Mouse (Mus musculus) frontal cortex, postnatal 14 days (tissue): ENCODE measurements around the gene Vamp2.
"Not testable (repeated sequence)": the region's sequence is repeated elsewhere in the genome, so short reads cannot be mapped to it uniquely, and the experiment has no call there.

Experiments
- DNase-seq, 2 experiments: peaks; one replicate each; pipeline ENCODE4 v3.0.0; 2022; ENCODE audit warnings: low spot score in 2 of 2

Vamp2 gene

DNA sequence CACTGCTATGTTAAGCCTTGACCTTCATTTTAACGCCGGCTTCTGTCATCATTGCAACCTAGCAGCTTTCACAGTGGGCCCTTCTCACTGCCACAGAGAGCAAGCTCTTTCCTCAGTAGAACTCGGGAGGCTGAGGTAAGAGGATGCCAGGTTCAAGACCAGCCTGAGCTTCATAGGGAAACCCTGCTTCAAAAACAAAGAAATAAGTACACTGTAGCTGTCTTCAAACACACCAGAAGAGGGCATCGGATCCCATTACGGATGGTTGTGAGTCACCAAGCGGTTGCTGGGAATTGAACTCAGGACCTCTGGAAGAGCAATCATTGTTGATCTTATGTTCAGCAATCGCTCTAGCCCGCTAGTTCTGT lies 7.5 kb upstream of the Vamp2 start:
- no peak for DNase-seq

DNA sequence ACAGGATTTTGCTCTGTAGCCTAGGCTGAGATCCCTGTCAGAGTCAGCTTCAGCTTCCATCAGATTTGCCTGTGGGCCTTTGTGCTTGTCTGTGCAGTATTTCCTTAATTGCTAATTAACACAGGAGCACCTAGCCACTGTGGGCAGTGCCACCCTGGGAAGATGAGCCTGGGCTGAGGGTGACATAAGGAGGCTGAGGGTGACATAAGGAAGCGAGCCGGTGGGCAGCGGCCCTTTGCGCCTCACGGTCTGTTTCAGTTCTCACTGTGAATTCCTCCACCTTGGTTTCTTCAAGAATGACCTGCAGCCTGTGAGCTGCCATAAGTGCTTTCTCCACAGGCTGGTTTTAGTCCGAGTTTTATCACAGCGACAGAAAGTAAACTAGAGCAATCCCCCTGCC lies 6.7 kb upstream of the Vamp2 start:
- DNase-seq: no peak

DNA sequence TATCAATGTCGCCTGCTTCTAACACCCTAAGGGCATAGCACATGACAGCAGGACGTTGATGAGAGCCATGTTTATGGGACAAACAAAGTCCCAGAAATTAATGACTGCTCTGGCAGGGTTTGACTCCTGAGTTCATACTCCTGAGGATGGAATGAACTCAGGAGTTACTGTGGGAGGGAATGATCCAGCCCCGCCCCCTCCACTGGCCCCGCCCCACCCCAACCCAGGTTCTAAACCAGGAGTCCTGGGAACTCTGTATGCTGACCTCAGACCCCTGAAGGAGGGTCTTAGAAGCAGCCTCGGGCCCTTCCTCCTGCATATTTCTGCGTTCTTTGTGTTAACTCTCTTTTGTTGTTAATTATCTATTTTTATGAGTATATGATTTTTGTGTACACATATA lies 2.7 kb upstream of the Vamp2 start:
- no peak for DNase-seq

DNA sequence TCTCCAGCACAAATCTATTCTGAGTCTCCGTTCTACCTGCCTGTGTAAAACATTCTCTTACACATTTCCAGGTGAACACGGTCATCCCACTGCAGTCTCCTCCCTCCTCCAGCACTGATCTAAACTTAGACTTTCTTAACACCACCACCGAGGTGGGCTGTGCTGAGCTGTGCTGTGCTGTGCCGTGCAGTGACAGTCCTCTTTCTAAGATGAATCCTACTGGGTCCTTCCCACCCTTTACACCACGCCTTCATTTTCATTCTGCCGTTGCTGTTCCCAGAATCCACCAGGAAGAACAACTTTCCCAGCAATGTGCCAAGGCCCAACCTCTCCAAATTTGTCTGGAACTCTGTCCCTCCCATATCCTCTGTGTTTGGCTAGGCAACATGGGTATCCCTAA lies 1.9 kb upstream of the Vamp2 start:
- DNase-seq: peak in 1 of 2 experiments; percentile 51

DNA sequence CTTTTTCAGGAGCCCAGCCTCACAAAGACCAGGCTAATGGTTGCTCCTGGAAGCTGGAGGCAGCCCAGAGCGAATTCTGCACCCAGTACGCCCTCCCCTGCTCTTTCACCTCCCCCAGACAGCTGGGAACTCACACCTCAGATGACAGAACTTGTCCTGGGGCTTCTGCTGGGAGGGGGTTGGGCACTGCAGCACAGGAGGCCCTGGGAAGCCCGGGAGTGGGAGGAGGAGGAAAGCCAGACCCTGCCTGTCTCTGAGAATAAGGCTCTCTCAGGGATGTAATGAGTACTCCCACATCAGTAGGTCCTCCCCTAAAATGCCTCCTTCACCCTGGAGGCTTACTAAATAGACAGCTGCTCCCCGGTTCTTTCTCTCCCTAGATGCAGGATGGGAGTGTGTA lies 1.2 kb upstream of the Vamp2 start:
- DNase-seq: no peak

DNA sequence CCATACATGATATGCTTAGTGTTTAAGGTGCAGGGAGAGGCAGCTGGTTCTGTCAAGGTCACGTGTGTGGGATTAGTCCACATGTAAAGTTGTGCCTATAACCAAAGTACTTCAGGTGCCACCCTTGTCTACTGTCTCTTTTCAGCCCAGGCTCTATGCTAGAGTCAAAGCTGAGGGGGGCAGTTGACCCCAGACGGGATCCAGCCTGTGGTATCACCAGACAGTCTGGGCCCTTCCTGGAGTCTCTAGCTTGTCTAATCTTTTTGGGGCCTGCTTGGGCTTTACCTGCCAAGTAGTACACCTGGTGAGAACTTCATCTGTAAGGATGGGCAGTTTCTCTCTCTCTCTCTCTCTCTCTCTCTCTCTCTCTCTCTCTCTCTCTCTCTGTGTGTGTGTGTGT lies 693 bp upstream of the Vamp2 start:
- no peak for DNase-seq

DNA sequence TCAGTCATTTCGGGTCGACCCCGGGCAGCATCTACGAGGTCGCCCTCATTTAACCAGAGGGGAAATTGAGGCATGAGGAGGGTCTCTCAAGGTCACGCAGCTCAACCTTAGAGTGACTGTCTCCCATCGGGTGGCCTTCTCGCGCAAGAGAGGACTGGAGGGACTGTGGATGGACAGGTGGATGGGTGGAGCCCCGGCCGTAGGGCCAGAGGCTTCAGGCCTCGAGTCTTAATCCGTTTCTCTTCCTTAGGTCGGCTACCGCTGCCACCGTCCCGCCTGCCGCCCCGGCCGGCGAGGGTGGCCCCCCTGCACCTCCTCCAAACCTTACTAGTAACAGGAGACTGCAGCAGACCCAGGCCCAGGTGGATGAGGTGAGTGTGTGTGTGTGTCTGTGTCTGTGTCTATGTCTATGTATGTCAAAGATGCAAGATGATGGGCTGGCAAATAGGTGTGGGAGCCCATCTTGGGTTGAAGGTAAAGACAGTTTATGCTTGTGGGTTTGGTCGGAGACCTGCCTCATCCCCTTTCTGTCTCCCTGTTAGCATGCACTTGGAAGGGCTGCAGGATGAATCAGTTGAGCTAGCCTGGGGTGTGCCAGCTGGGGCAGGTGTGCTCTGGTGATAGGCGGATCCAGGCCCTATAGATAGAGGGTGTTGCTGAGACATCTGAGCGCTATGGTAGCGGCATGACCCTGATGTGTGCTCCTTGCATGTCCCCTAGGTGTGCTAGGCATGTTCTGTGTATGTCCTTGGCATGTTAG lies 746 bp downstream of the Vamp2 start:
- DNase-seq: no peak

DNA sequence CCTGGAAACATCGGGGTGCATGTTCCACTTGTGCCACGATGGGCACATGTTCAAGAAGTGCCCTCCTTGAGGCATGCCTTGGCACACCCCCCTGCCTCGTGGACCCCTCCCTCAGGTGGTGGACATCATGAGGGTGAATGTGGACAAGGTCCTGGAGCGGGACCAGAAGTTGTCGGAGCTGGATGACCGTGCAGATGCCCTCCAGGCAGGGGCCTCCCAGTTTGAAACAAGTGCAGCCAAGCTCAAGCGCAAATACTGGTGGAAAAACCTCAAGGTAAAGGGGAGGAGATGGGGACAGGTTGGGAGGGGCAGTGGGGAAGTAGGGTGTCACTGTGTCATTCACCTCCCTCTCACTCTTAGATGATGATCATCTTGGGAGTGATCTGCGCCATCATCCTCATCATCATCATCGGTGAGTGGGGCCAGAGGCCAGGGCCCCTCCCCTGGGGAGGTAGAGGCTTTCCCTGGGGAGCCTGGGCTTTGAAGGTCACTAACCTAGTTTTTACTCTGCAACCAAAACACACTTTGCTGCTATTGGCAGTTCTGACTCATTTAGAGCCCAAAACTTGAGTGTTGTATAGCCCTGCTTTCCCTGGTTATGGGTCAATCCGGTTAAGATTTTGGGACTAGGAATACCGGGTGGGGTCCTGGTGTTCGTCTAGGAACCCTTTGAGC lies 1.5 kb downstream of the Vamp2 start:
- DNase-seq: no peak

DNA sequence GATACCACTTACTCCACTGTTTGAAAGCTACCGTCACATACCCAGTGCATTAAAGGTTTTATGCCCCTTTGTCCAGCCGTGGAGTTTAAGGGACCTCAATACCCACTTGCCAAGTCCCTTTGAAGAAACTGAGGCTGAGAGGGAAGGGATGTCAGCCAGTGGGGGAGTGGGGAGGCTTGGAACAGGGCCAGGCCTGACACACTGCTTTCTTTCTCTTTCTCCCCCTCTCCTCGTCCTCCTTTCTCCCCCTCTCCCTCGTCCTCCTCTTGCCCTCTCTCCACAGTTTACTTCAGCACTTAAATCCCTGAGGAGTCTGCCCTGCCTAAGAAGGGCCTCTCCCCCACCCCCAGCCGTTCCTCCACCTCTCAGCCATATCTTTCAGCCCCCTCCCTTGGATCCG lies 2.1 kb downstream of the Vamp2 start:
- no peak for DNase-seq

DNA sequence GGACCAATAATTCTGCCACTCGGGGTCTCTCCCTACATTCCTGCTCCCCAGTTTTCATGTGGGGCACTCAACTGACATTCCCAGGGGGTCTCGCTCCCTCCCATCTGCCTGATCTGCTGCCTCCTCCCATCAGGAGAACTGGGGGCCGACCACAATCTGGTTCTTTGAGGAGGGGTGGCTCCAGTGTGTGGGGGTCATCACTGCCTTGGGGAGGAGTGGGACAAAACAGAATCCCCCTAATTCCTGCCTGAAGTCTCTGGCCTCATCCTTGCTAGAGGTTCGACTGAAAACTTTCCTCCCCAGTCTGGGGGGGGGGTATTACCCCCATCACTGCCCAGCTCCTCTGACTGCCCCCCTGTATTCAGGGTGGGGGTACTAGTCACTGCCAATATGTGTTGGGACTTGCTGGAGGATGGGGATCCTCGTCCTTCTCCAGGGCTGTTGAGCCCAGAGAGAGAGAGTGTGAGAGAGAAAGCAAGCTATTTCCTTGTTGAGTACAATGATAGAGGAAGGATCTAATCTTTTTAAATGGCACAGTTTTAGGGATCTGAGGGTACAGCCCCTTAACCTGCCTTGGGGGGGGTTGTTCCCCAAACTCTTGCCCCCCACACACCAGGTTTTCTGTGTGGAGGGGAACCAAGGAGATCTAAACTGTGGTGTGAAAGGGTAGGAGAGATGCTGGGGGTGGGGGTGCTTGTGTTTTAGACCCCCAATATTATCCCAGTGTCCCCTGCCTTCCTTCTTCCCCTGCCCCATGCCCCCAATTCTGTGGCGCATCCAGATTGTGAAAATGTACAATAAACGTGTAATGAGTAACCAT lies 3.5 kb downstream of the Vamp2 start:
- no peak for DNase-seq

DNA sequence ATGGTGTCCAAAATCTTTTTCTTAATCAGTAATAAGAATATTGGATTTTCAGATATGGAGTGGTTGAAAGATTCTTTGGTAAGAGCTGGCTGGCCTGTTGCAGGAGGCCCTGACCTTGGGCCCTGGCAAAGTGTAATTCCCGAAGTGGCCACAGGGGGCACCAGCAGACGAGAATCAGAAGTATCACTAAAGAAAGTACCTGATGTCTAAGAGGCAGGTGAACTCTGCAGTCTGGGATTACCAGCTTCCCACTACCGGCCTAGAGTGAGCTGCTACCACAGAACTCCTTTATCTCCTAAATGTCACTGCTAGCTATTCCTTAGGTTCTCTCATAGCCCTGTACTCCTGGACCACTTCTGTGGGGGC lies 4.1 kb downstream of the Vamp2 start:
- peak in 1 of 2 experiments; percentile 82 for DNase-seq

DNA sequence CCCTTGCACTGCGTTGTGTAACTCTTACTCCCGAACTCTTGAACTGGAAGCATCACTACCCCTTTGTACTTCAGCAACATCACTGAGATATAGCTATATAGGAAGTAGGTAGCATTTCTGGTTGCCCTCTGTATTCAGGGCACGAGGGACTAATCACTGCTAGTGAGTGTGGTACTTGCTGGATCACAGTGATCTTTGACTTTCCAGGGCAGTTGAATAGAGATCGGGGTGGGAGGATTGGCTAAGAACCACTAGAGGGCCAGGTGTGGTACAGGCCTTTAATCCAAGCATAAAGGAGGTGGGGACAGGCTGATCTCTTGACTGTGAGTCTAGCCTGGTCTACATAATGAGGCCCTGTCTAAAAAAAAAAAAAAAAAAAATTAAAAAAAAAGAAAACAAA lies 4.6 kb downstream of the Vamp2 start:
- no peak for DNase-seq

DNA sequence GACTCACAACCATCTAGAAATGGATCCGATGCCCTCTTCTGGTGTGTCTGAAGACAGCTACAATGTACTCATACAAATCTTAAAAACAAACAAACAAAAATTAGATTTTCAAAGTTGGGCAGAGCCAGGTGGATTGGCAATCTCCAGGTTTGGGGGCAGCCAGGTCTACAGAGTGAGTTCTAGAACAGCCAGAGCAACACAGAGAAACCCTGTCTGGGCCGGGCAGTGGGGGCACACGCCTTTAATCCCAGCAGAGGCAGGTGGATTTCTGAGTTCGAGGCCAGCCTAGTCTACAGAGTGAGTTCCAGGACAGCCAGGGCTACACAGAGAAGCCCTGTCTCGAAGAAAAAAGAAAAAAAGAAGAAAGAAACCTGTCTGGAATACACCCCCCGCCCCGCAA lies 5.6 kb downstream of the Vamp2 start:
- DNase-seq: not testable (repeated sequence)

DNA sequence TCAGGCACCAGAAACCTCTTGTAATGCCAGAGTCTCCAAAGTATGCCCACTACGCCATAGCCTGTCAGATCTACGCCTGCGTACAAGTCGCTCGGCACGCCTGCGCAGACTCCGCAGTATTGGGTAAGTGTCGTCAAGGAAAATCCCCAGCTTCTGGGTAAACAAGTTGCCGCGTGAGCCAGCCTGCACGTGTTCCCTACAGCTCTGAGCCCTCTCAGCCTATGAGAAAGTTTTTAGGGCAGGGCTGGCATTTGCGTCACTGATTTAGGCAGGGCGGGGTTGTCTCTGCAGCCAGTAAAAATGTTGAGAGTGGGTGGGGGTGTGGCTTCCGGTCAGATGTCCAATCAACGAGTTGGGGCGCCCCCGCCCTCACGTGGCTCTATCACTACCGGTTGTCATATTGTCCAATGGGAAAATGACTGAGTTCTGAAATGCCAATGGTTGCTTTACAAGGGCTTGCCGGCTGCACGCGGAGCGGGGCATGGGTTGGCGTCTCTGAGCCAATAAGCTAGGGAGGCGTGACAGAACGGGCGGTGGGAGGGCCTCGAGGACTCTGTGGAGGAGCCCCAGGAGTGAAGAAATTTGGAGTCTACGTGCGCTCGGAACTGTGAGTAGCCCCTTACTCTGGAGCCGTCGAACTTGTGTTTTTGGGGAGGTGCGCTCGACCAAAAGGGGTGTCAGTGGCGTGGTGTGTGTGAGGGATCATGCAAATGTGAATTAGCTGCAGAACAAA lies 6.6 kb downstream of the Vamp2 start, which contains the start of gene Per1:
Gene Per1, plus strand, starts transcription at position 521 of the 733 bp plus-strand sequence.
- peak; percentile 100 for DNase-seq

DNA sequence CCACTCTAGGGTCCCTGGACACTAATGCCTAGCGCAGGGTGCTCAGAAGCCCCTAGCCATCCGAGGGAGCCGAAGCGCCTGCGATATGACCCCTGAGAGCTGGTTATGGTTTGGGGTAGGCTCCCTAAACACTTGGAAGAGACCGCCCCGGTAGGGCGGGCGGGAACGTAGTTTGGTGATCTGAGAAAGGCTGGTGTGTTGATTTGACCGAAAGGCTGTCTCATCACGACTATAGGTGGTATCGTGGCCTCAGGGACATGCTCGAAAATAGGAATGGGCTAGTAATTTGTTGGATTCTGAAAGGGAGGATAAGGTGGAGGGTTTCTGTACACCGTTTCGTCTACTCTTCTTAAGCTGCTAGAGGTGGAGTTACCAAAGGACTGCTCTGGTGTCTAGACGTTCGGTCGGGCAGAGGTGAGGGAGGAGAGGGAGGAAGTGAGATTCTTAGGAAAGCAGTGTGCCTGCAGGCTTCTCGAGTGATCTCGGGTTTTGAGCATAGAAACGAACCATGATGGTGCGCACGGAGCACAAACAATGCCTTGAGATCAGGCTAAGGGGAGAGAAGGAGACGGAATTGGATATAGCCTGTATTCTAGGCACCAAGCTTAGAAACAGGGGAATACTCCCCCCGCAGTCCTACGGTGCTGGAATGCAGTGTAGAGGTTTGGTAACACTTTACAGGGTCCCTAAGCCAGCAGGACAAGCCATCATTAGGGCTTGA lies 7.4 kb downstream of the Vamp2 start:
- no peak for DNase-seq

DNA sequence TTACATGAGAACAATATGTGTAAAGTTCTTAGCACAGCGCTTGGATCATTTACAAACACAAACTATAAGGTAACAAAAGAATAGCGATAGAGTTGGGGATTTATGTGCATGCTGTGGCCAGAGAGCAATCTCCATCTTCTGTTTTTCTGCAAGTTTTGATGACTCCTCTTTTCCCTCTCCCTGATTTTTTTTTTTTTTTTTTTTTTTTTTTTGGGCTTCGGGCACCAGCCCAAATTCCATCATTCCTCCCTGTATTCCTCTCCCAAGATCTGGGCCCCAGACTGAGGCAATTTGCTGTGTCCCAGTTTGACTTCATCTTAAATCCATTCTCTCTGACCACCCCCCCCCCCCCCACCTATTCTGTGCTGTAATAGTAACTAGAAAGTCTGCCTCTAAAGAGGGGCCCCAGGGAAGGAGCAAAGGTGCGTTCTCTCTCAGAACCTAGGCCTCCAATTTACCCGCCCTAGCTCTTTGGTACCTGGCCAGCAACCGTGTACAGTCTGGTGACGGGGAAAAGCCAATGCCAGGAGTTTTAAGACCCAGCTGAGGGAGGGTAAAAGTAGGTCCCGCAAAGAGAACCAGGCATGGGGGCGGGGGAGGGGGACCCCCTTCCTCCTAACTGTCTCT lies 8.2 kb downstream of the Vamp2 start:
- DNase-seq: no peak

DNA sequence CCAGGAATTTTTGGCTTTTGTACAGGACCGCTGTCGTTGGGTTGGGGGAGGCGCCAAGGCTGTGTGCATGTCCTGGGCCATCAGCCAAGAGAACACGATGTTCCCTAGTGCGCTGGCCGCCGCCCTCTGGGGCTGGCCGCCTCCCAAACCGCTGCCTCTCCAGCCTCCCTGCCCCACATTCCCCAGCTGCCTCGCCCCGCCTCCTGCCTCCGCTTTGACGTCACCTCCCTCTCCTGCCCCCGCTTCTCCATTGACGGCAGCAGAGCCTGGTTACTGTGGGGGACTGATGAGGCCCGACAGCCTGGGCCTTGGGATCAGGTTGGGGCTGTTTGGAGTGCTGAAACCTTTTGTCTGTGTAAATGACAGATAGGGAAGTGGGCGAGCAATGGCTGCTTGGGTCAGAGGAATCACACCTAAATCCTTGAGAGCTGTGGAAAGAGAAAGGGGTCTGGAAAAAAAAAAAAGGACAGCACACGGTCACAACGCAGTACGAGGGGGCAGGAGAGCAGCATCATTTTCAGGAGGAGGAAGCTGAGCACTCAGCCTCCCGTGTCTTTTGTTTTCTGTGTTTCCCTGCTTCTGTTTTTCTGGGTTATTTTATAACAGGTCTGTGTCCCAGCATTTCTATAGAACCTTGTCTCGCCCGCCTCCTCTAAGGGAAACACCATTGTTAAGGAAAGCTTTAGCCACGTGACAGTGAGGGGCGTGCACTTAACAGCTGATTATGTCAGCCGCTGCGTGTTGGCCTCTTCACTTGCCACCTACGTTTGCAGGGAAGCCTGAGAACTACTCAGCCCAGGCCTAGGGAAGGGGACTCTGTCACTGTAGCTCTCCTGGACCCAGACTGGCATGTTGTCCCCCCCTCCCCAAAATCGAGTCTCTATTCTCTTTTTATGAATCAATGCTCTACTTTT lies 9.0 kb downstream of the Vamp2 start:
- DNase-seq: peak; percentile 93 to 96

DNA sequence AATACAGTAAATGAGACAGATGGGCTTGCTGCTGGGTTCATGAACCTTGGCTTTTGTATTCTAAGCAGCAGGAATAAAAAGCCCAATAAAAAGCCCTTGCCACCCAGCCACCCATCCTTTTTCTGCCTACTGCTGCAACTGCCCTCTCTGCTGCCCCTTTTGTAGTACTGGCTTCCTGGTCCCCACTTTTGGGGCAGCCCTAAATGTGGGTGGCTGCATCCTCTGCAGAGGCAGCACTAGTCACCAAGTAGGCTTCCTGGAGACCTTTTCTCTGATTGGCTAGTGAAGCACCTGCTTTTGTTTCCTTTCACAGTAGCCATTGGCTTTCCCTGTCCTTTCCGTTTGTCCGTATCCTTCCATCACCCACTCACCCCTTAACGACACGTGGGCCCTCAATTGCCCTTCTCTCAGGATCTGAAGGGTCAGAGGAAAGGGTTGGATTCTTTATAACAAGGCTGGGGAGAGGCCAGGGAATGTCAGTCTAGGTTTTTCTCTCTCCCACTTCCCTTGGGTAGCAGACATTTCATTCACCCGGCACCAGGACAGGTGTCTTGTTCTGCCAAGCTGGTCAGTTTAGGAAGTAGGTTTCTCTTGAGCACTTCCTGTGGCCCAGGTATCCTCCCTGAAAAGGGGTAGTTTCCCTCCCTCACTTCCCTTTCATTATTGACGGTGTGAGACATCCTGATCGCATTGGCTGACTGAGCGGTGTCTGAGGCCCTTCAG lies 9.9 kb downstream of the Vamp2 start:
- peak in 1 of 2 experiments; percentile 8 for DNase-seq

DNA sequence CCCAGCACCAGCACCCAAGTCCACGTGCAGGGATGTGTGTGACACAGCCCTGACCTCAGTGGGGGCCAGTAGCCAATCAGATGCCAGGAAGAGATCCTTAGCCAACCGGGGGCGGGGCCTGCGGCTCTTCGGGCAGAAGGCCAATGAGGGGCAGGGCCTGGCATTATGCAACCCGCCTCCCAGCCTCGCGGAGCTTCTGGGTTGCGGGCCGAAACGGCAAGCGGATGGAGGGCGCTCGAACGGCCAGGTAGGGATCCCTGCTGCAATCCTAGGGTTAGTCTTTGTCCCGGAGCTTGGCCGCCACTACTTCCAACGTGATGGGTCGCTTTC lies 10.4 kb downstream of the Vamp2 start:
- DNase-seq: peak; percentile 94
